Mouse (Mus musculus) midbrain, embryonic 12.5 days (tissue): ENCODE results near the gene Tufm. TPM values are rescaled to one million over a fixed set of nuclear protein-coding genes. Genes with fewer than 3 reads are reported as not detected.
"Not testable (repeated sequence)": the region's sequence is repeated elsewhere in the genome, so short reads cannot be mapped to it uniquely, and the experiment has no call there.

Experiments used
- ATAC-seq: fragments of 200-750 bp; cut with Nextera tagmentation; 2 replicates; pipeline ENCODE4 v1.8.0; 2017; ENCODE audit warnings: low read depth, moderate TSS enrichment, moderate library complexity; ENCODE audit not compliant: low FRiP score
- H3K27ac ChIP-seq: fragments of 300-500 bp; sonication (generic); replicated peaks from 2 replicates; pipeline ENCODE4 v1.5.1; 2016; ENCODE audit warnings: mild to moderate bottlenecking
- H3K27me3 ChIP-seq: fragments of 300-500 bp; sonication (generic); 2 replicates; pipeline ENCODE4 v1.6.1; 2016; ENCODE audit warnings: mild to moderate bottlenecking
- H3K36me3 ChIP-seq: fragments of 300-500 bp; sonication (generic); 2 replicates; pipeline ENCODE4 v1.6.1; 2016
- H3K4me1 ChIP-seq: fragments of 300-500 bp; sonication (generic); 2 replicates; pipeline ENCODE4 v1.6.1; 2016
- H3K4me2 ChIP-seq: fragments of 300-500 bp; sonication (generic); replicated peaks from 2 replicates; pipeline ENCODE4 v1.6.1; 2016; ENCODE audit warnings: mild to moderate bottlenecking, moderate library complexity
- H3K4me3 ChIP-seq: fragments of 300-500 bp; sonication (generic); 2 replicates; pipeline ENCODE4 v1.5.1; 2016; ENCODE audit warnings: mild to moderate bottlenecking
- H3K9ac ChIP-seq: fragments of 300-500 bp; sonication (generic); replicated peaks from 2 replicates; pipeline ENCODE4 v1.6.1; 2016; ENCODE audit warnings: mild to moderate bottlenecking, moderate library complexity
- H3K9me3 ChIP-seq: fragments of 300-500 bp; sonication (generic); 2 replicates; pipeline ENCODE4 v1.6.1; 2016; ENCODE audit warnings: mild to moderate bottlenecking
- WGBS: fragments of 180-500 bp; shearing (Covaris S2); methylation state at CpG from one replicate; pipeline ENCODE4 v1.1.7; 2016; 5-methylcytosine and 5-hydroxymethylcytosine counted together
- polyA plus RNA-seq: library from polyadenylated mRNA; unstranded; fragments of >200 nt; fragmentation: Nextera tagmentation; extraction: Ambion mirVana; gene quantifications from 2 replicates; pipeline ENCODE4 v1.2.1, GENCODE M21; 2016

Tufm gene
- polyA plus RNA-seq, 1 experiment from 2014 or later = 115 TPM

GRCm38 (mm10) chr7:126482392-126482871, 4.7 kb upstream of the Tufm start:
- whole genome bisulfite sequencing = under 1% methylated on average over 23 of the region's 23 CpGs
- peak; percentile 71 for ATAC-seq
- peak overlapping the region; percentile 25 for H3K4me3 ChIP-seq
- peaks cover 3% of the 10 kb centered on the region; the same call in 1 of the 2 replicates for H3K4me1 ChIP-seq
- no peaks in the 10 kb centered on the region for H3K9me3 ChIP-seq
- peak overlapping the region; percentile 48 for H3K4me2 ChIP-seq
- H3K9ac ChIP-seq = peak overlapping the region; percentile 37; the same call in 1 of the 2 replicates
- H3K27ac ChIP-seq = 0 out of 2 replicates have a peak overlapping the region, but pooled peaks have one; percentile 40
- no peaks in the 10 kb centered on the region for H3K27me3 ChIP-seq
- H3K36me3 ChIP-seq = no peaks in the 10 kb centered on the region

GRCm38 (mm10) chr7:126487617-126488385, 640 bp downstream of the Tufm start:
- H3K36me3 ChIP-seq = peaks cover 37% of the 10 kb centered on the region
- H3K27ac ChIP-seq, H3K27me3 ChIP-seq, H3K9me3 ChIP-seq: not testable (repeated sequence)
- 19% methylated on average over 25 of the region's 25 CpGs for WGBS
- peaks cover 12% of the 10 kb centered on the region for H3K4me1 ChIP-seq
- peak; percentile 53 for ATAC-seq
- peak overlapping the region; percentile 72 for H3K4me3 ChIP-seq
- H3K9ac ChIP-seq = peak overlapping the region; percentile 72
- H3K4me2 ChIP-seq = peak overlapping the region; percentile 98

DNA sequence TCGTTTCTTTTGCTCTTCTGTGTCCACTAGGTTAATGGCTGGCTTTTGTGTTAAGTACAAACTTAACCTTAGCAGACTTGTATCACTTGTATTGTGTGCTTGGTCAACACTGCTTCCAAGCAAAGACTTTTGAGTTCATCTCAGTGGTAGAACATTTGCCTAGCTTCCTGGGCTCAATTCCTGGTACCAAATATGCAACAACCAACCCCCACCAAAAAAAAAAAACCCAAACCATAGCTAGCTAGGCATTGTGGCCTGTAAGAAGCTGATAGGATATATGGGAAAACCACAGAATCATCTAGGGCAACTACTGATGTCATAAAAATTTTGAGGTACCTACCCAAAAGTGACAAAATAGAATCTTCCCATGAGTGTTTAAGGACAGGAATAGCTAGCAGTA, 3.8 kb downstream of the Tufm start:
- Histone ChIP-seq H3K27me3 (no peaks in the 10 kb centered on the region), H3K27ac (no peak overlapping the region), H3K9me3 (no peaks in the 10 kb centered on the region), H3K4me2 (no peak overlapping the region), H3K9ac (no peak overlapping the region), H3K4me1 (peaks cover 12% of the 10 kb centered on the region), H3K36me3 (peaks cover 69% of the 10 kb centered on the region), H3K4me3 (no peak overlapping the region)
- no peak for ATAC-seq
- WGBS = 80% methylated on average over 1 of the region's 1 CpGs

- no peak for ATAC-seq
Observed at GRCm38 (mm10) chr7:126491973-126492372, 4.8 kb downstream of the Tufm start.

GRCm38 (mm10) chr7:126494120-126494519, 7.0 kb downstream of the Tufm start:
- H3K9ac ChIP-seq = no peak overlapping the region
- no peak overlapping the region for H3K4me2 ChIP-seq
- H3K27ac ChIP-seq = no peak overlapping the region
- H3K4me3 ChIP-seq = no peak overlapping the region
- H3K4me1 ChIP-seq = no peaks in the 10 kb centered on the region
- H3K27me3 ChIP-seq = no peaks in the 10 kb centered on the region
- H3K9me3 ChIP-seq = no peaks in the 10 kb centered on the region
- peaks cover 98% of the 10 kb centered on the region for H3K36me3 ChIP-seq
- no peak for ATAC-seq
- 93% methylated on average over 6 of the region's 6 CpGs for WGBS

More at GRCm38 (mm10) chr7:126491973-126492372, 4.8 kb downstream of the Tufm start:
- H3K9ac ChIP-seq = no peak overlapping the region
- H3K4me2 ChIP-seq = no peak overlapping the region
- peak overlapping the region; percentile 35; the same call in 1 of the 2 replicates for H3K27ac ChIP-seq
- no peaks in the 10 kb centered on the region for H3K27me3 ChIP-seq
- H3K4me3 ChIP-seq = no peak overlapping the region
- peaks cover 9% of the 10 kb centered on the region for H3K4me1 ChIP-seq
- 67% methylated on average over 11 of the region's 11 CpGs for WGBS
- H3K9me3 ChIP-seq = no peaks in the 10 kb centered on the region
- H3K36me3 ChIP-seq = peaks cover 78% of the 10 kb centered on the region

- WGBS = 92% methylated on average over 5 of the region's 5 CpGs
- Histone ChIP-seq H3K27me3 (no peaks in the 10 kb centered on the region), H3K36me3 (peaks cover 98% of the 10 kb centered on the region)
Observed at GRCm38 (mm10) chr7:126496475-126496874, 9.3 kb downstream of the Tufm start.

GRCm38 (mm10) chr7:126497966-126498365, 10.8 kb downstream of the Tufm start:
- Histone ChIP-seq H3K27me3 (no peaks in the 10 kb centered on the region), H3K4me1 (peaks cover 12% of the 10 kb centered on the region), H3K9me3 (no peaks in the 10 kb centered on the region), H3K36me3 (peaks cover 83% of the 10 kb centered on the region), H3K9ac (no peak overlapping the region), H3K27ac (no peak overlapping the region), H3K4me3 (no peak overlapping the region), H3K4me2 (no peak overlapping the region)
- WGBS = 95% methylated on average over 12 of the region's 12 CpGs
- ATAC-seq = no peak

More at GRCm38 (mm10) chr7:126496475-126496874, 9.3 kb downstream of the Tufm start:
- no peak for ATAC-seq
- H3K4me2 ChIP-seq = no peak overlapping the region
- no peak overlapping the region for H3K9ac ChIP-seq
- no peaks in the 10 kb centered on the region for H3K9me3 ChIP-seq
- peaks cover 11% of the 10 kb centered on the region for H3K4me1 ChIP-seq
- no peak overlapping the region for H3K27ac ChIP-seq
- no peak overlapping the region for H3K4me3 ChIP-seq

DNA sequence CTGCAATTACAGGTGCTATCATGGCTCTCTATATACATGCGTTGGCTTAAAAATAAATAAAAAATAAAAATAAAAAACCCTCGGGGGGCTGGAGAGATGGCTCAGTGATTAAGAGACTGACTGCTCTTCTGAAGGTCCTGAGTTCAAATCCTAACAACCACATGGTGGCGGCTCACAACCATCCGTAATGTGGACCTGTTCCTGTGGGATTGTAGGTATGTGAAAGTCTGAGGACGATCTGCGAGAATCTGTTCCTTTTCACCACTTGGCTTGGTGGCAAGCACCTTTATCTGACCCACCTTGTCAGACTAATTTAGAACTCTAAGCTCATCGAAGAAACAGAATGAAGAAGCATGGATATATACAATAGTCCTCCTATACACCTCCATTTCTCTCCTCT, 12.3 kb downstream of the Tufm start:
- no peaks in the 10 kb centered on the region for H3K9me3 ChIP-seq
- no peak overlapping the region for H3K4me2 ChIP-seq
- no peak for ATAC-seq
- 97% methylated on average over 7 of the region's 7 CpGs for WGBS
- H3K4me1 ChIP-seq = peaks cover 18% of the 10 kb centered on the region
- no peaks in the 10 kb centered on the region for H3K27me3 ChIP-seq
- no peak overlapping the region for H3K27ac ChIP-seq
- no peak overlapping the region; the same call in 1 of the 2 replicates for H3K9ac ChIP-seq
- H3K36me3 ChIP-seq = peaks cover 69% of the 10 kb centered on the region
- no peak overlapping the region for H3K4me3 ChIP-seq

- Histone ChIP-seq H3K27me3 (no peaks in the 10 kb centered on the region), H3K9me3 (no peaks in the 10 kb centered on the region), H3K36me3 (peaks cover 46% of the 10 kb centered on the region), H3K9ac (peak overlapping the region; percentile 99), H3K4me1 (peaks cover 18% of the 10 kb centered on the region), H3K27ac (peak overlapping the region; percentile 100), H3K4me2 (peak overlapping the region; percentile 68), H3K4me3 (peak overlapping the region; percentile 100)
- ATAC-seq = no peak
- WGBS = 4% methylated on average over 9 of the region's 9 CpGs
Observed at GRCm38 (mm10) chr7:126501684-126502022, 14.5 kb downstream of the Tufm start.

DNA sequence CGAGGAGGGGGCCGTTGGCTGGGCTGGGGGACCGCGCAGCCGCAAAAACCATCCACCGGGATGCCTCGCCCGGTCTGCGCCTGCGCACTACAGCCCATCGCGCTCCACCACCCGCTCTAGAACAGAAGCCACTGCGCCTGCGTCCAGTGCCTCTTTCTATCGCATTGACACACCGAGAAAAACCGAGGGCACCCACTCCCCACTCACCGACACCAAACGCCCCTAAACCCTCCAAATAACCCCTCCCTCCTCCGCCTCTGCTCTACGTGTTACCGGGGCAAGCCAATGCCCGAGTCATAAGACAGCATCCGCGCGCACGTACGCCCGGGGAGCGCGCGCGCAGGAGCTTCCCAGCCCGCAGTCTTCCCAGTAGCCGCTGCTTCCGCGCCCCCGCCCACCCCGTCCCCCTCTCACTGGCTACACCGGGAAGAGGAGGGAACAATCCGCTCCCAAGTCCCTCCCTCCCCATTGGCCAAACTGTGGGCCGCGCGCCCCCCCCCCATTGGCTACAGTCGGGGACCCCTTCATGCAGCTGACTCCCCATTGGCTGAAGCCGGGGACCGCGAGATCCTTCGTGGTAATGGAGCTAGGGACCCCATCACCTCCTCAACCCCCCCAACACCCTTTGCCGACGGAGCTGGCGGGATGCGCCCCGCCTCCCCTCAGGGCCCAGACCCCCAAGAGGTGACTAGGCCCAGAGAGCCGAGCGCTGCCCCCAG, 15.0 kb downstream of the Tufm start:
- Histone ChIP-seq H3K4me1 (peaks cover 18% of the 10 kb centered on the region), H3K9me3 (no peaks in the 10 kb centered on the region), H3K4me2 (peak overlapping the region; percentile 68), H3K9ac (peak overlapping the region; percentile 99), H3K36me3 (peaks cover 41% of the 10 kb centered on the region), H3K27me3 (no peaks in the 10 kb centered on the region), H3K4me3 (peak overlapping the region; percentile 100), H3K27ac (peak overlapping the region; percentile 100)
- ATAC-seq = peak; percentile 88
- under 1% methylated on average over 49 of the region's 57 CpGs for WGBS

DNA sequence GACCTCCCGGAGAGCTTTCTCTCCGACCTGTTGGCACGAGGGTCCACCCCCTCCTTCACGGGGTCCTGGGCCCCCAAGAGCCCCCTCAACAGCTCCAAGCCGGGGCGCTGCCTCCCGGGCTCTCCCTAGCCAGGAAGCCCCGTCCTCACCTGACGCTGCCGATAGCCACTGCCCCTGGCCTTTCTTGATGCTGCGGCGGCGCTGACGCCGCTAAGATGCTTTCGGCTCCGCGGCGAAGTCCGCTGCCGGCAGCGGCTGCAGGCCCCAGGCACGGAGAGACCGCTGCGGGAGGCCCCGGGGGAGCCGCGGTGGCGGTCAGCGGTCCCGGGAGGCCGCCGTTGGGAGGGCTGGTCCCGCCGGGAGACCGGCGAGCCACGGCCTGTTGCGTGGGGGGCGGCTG, 15.6 kb downstream of the Tufm start:
- Histone ChIP-seq H3K4me1 (peaks cover 18% of the 10 kb centered on the region), H3K4me2 (peak overlapping the region; percentile 68), H3K27ac (peak overlapping the region; percentile 100), H3K36me3 (peaks cover 36% of the 10 kb centered on the region), H3K9me3 (no peaks in the 10 kb centered on the region), H3K4me3 (peak overlapping the region; percentile 100), H3K27me3 (no peaks in the 10 kb centered on the region), H3K9ac (peak overlapping the region; percentile 99)
- WGBS = 0% methylated on average over 40 of the region's 40 CpGs
- ATAC-seq = no peak
